Mouse (Mus musculus) neural tube, embryonic 12.5 days (tissue): ENCODE measurements around the gene Dync1h1. TPM values are rescaled to one million over a fixed set of nuclear protein-coding genes. Genes with fewer than 3 reads are reported as not detected.

ENCODE experiments used
- ATAC-seq: fragments of 200-750 bp; cut with Nextera tagmentation; 2 replicates; pipeline ENCODE4 v1.8.0; 2017; ENCODE audit warnings: low read depth, mild to moderate bottlenecking, moderate TSS enrichment, moderate library complexity; ENCODE audit not compliant: low FRiP score
- H3K27ac ChIP-seq: fragments of 300-500 bp; sonication (generic); 2 replicates; pipeline ENCODE4 v1.5.1; 2016
- H3K27me3 ChIP-seq: fragments of 300-500 bp; sonication (generic); replicated peaks from 2 replicates; pipeline ENCODE4 v1.6.1; 2016; ENCODE audit warnings: mild to moderate bottlenecking
- H3K36me3 ChIP-seq: fragments of 300-500 bp; sonication (generic); 2 replicates; pipeline ENCODE4 v1.6.1; 2016; ENCODE audit warnings: mild to moderate bottlenecking
- H3K4me1 ChIP-seq: fragments of 300-500 bp; sonication (generic); 2 replicates; pipeline ENCODE4 v1.6.1; 2016
- H3K4me2 ChIP-seq: fragments of 300-500 bp; sonication (generic); replicated peaks from 2 replicates; pipeline ENCODE4 v1.6.1; 2016; ENCODE audit warnings: mild to moderate bottlenecking
- H3K4me3 ChIP-seq: fragments of 300-500 bp; sonication (generic); 2 replicates; pipeline ENCODE4 v1.5.1; 2016
- H3K9ac ChIP-seq: fragments of 300-500 bp; sonication (generic); 2 replicates; pipeline ENCODE4 v1.6.1; 2016; ENCODE audit warnings: mild to moderate bottlenecking
- H3K9me3 ChIP-seq: fragments of 300-500 bp; sonication (generic); 2 replicates; pipeline ENCODE4 v1.6.1; 2016; ENCODE audit warnings: mild to moderate bottlenecking
- WGBS: fragments of 180-500 bp; shearing (Covaris S2); methylation state at CpG from one replicate; pipeline ENCODE4 v1.1.7; 2016; 5-methylcytosine and 5-hydroxymethylcytosine counted together
- polyA plus RNA-seq: library from polyadenylated mRNA; unstranded; fragments of >200 nt; fragmentation: Nextera tagmentation; extraction: Ambion mirVana; gene quantifications from 2 replicates; pipeline ENCODE4 v1.2.1, GENCODE M21; 2016

Dync1h1 gene
- polyA plus RNA-seq, 1 experiment from 2014 or later = 86.6 TPM

- H3K4me1 ChIP-seq = no peaks in the 10 kb centered on the region
- WGBS = 75% methylated on average over 4 of the region's 4 CpGs
- ATAC-seq = no peak
Measured at GRCm38 (mm10) chr12:110575926-110576325, 25.3 kb upstream of the Dync1h1 start.

GRCm38 (mm10) chr12:110578333-110578732 is 22.9 kb upstream of the Dync1h1 start:
- peaks cover 27% of the 10 kb centered on the region for H3K36me3 ChIP-seq
- H3K27me3 ChIP-seq = no peaks in the 10 kb centered on the region
- H3K4me2 ChIP-seq = no peak overlapping the region
- no peaks in the 10 kb centered on the region for H3K4me1 ChIP-seq
- H3K9ac ChIP-seq = no peak overlapping the region
- H3K9me3 ChIP-seq = no peaks in the 10 kb centered on the region
- no peak overlapping the region for H3K27ac ChIP-seq
- ATAC-seq = no peak
- no peak overlapping the region for H3K4me3 ChIP-seq
- 88% methylated on average over 9 of the region's 9 CpGs for WGBS

More at GRCm38 (mm10) chr12:110575926-110576325, 25.3 kb upstream of the Dync1h1 start:
- H3K4me3 ChIP-seq = no peak overlapping the region
- no peaks in the 10 kb centered on the region for H3K9me3 ChIP-seq
- H3K27me3 ChIP-seq = no peaks in the 10 kb centered on the region
- no peak overlapping the region for H3K9ac ChIP-seq
- H3K4me2 ChIP-seq = no peak overlapping the region
- no peak overlapping the region for H3K27ac ChIP-seq
- peaks cover 38% of the 10 kb centered on the region for H3K36me3 ChIP-seq

DNA sequence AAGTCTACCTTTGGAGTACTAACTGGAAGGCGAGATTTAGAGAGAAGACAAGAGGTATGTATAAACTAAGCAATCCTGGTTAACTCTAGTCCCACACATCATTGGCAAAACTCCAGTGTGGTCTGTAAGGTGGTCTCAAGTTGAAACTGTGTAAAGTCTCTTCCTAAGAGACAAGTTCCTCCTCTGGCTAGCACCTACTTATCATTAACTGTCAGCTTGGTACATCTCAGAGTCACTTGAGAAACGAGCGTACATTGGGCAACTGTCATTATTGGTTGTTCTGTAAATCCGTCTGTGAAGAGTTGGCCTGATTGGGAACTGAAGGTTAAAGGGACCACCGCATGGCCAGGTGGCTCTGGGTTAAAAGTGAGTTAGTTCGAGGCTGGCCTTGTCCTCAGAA is 12.6 kb upstream of the Dync1h1 start:
- WGBS = 81% methylated on average over 6 of the region's 6 CpGs
- no peak overlapping the region for H3K4me2 ChIP-seq
- H3K27me3 ChIP-seq = no peaks in the 10 kb centered on the region
- H3K4me1 ChIP-seq = peaks cover 14% of the 10 kb centered on the region
- no peaks in the 10 kb centered on the region for H3K36me3 ChIP-seq
- no peak overlapping the region for H3K9ac ChIP-seq
- no peak for ATAC-seq
- no peaks in the 10 kb centered on the region for H3K9me3 ChIP-seq
- no peak overlapping the region for H3K4me3 ChIP-seq
- no peak overlapping the region for H3K27ac ChIP-seq

DNA sequence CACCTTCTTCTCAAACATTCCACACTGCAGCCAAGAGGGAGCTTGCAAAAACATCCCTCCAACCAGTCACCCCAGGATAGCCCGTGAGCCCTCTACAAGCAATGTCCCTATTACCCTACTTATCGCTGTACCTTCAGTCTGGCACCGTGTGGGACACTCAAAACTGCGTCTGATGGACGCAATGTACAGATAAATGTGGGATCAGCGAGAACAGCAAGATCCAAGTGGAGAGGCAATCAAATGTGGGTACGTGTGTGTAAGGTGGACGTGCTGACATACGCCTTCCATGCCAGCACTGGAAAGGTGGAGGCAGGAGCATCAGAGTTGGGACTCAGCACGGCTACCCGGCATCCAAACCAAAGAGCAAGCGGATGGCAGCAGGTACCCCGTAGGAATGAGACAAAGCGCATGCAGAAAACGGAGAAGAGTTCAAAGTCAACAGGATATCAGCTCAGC is 10.4 kb upstream of the Dync1h1 start:
- H3K9me3 ChIP-seq = no peaks in the 10 kb centered on the region
- H3K27me3 ChIP-seq = no peaks in the 10 kb centered on the region
- peaks cover 14% of the 10 kb centered on the region for H3K4me1 ChIP-seq
- peak overlapping the region; percentile 62 for H3K27ac ChIP-seq
- no peak; the same call in 1 of the 2 replicates for ATAC-seq
- peak overlapping the region; percentile 73 for H3K9ac ChIP-seq
- no peaks in the 10 kb centered on the region for H3K36me3 ChIP-seq
- H3K4me2 ChIP-seq = peak overlapping the region; percentile 94
- 2% methylated on average over 15 of the region's 15 CpGs for whole genome bisulfite sequencing
- peak overlapping the region; percentile 81 for H3K4me3 ChIP-seq

DNA sequence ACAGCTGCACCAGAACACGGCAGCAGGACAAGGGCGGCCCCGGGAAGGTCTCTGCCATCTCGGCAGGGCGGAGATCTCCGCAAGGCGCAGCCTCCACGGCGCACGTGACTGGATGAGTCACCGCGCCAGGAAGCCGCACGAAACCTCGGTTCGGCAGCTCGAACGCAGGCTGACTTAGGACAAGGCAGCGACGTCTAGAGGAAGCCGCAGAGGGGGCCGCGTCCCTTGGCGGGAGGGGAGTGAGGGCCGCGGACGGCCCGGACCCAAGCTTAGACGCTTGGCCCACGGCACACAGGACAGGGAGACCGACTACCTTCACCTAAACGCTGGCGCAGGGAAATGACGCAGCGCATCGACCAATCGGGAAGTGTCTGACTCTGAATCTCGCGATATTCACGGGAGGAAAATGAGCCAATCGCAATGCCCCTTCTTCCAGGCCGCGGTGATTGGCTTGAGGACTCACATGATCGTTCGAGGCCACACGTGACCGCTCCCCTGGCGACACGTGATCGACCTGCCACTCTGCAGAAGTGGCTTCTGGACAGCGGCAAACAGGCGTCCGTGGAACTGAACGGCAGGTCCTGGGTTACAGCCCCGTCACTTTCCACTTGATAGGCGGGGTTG is 9.9 kb upstream of the Dync1h1 start:
- Histone ChIP-seq H3K9ac (peak overlapping the region; percentile 73), H3K4me2 (peak overlapping the region; percentile 94), H3K36me3 (no peaks in the 10 kb centered on the region), H3K27me3 (no peaks in the 10 kb centered on the region), H3K4me3 (peak overlapping the region; percentile 81), H3K27ac (peak overlapping the region; percentile 62), H3K4me1 (peaks cover 14% of the 10 kb centered on the region), H3K9me3 (no peaks in the 10 kb centered on the region)
- ATAC-seq = peak; percentile 97
- WGBS = under 1% methylated on average over 56 of the region's 56 CpGs

DNA sequence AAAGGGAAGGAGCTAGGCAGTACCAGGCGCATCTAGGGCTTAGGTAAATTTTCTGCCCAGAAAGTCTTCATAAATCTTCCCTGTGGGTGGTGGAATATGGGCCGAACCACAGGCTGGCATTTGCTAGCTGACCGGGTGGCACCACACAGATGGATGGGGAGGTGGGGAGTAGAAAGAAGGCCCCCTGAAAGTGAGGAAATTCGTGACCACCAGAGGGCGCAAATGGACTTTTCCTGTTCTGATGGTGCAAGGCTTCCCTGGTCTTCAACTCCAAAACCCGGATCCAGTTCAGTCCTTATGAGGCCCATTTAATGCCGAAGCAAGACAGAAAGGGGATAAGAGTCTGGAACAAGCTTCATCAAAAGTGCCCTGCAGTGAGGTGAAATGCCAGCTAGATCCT is 2.7 kb upstream of the Dync1h1 start:
- Histone ChIP-seq H3K9ac (no peak overlapping the region), H3K36me3 (no peaks in the 10 kb centered on the region), H3K4me3 (no peak overlapping the region), H3K27ac (no peak overlapping the region), H3K4me1 (peaks cover 19% of the 10 kb centered on the region), H3K4me2 (no peak overlapping the region), H3K9me3 (no peaks in the 10 kb centered on the region), H3K27me3 (no peaks in the 10 kb centered on the region; the same call in 1 of the 2 replicates)
- 10% methylated on average over 7 of the region's 7 CpGs for WGBS
- ATAC-seq = no peak

DNA sequence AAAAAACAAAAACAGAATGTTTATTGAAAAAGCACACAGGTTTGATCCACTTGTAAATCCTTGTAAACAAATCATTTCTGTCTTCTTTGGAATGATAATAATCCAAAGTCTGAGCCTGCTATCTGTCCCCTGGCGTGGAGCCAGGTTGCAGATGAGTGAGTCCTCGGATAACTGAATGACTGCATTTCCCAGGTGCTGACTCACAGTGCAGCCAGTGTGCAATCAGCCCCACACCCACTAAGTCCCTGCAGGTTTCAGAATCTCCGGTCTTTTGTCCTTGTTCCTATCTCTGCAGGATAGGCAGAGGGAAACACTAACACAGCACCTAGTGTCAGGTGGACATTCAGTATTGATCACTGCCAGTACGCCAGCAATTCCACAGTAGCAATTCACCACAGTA is 1.5 kb upstream of the Dync1h1 start:
- ATAC-seq = no peak
- H3K36me3 ChIP-seq = no peaks in the 10 kb centered on the region
- no peak overlapping the region for H3K4me2 ChIP-seq
- H3K4me1 ChIP-seq = peaks cover 28% of the 10 kb centered on the region
- no peaks in the 10 kb centered on the region for H3K9me3 ChIP-seq
- H3K9ac ChIP-seq = no peak overlapping the region
- WGBS = 80% methylated on average over 4 of the region's 4 CpGs
- no peaks in the 10 kb centered on the region; the same call in 1 of the 2 replicates for H3K27me3 ChIP-seq
- H3K4me3 ChIP-seq = no peak overlapping the region
- no peak overlapping the region for H3K27ac ChIP-seq

DNA sequence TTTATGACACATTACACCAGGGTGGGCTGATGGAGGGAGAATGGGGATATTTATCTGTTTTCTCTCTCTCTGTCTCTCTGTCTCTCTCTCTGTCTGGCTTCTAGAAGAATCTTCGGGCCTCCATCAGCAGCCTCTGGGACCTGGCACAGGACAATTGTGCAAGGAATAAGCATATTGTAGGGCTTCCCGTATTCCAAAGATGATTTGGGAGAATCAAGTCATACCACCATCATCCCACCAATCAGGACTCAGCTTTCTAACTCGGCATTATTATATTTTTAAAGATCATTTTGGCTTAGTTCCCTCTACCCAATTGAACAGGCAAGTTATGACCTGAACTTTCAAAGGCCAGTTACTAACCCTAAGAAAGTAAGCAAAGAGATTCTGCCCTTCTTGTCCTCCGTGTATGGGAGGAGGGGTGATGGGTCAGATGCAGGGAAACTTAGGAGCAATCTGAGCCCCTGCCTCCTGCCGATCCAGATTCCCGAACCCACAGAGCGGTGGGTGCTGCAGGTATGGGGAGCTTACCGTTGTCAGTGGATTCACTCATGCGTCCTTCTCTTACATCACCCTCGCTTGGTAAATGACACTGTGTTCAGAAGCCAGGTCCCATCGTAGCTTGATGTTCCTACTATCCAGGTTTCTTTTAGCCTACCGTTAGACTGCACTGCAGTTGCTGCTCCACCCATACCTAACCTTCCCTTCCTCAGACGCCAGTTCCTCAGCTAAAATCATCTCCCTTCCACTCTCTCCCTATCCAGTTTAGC is 844 bp upstream of the Dync1h1 start:
- H3K36me3 ChIP-seq = no peaks in the 10 kb centered on the region
- no peaks in the 10 kb centered on the region for H3K9me3 ChIP-seq
- no peak overlapping the region for H3K9ac ChIP-seq
- H3K4me1 ChIP-seq = peaks cover 29% of the 10 kb centered on the region
- ATAC-seq = peak; percentile 5; the same call in 1 of the 2 replicates
- H3K27ac ChIP-seq = no peak overlapping the region
- no peaks in the 10 kb centered on the region; the same call in 1 of the 2 replicates for H3K27me3 ChIP-seq
- H3K4me2 ChIP-seq = peak overlapping the region; percentile 88
- 0 out of 2 replicates have a peak overlapping the region, but pooled peaks have one; percentile 98 for H3K4me3 ChIP-seq
- 55% methylated on average over 13 of the region's 13 CpGs for WGBS

GRCm38 (mm10) chr12:110606161-110606560 is 4.9 kb downstream of the Dync1h1 start:
- H3K4me3 ChIP-seq = no peak overlapping the region
- H3K4me1 ChIP-seq = peaks cover 24% of the 10 kb centered on the region
- no peaks in the 10 kb centered on the region for H3K9me3 ChIP-seq
- H3K36me3 ChIP-seq = peaks cover 4% of the 10 kb centered on the region
- WGBS = 88% methylated on average over 3 of the region's 3 CpGs
- H3K9ac ChIP-seq = no peak overlapping the region
- H3K27ac ChIP-seq = no peak overlapping the region
- H3K4me2 ChIP-seq = no peak overlapping the region
- no peak for ATAC-seq
- no peaks in the 10 kb centered on the region for H3K27me3 ChIP-seq

- Histone ChIP-seq H3K9me3 (no peaks in the 10 kb centered on the region), H3K4me2 (no peak overlapping the region), H3K27ac (no peak overlapping the region), H3K9ac (no peak overlapping the region), H3K27me3 (no peaks in the 10 kb centered on the region), H3K4me1 (peaks cover 24% of the 10 kb centered on the region), H3K36me3 (peaks cover 5% of the 10 kb centered on the region), H3K4me3 (no peak overlapping the region)
- ATAC-seq = no peak
- WGBS = 90% methylated on average over 2 of the region's 2 CpGs
Measured at GRCm38 (mm10) chr12:110606676-110607075, 5.4 kb downstream of the Dync1h1 start.

- no peak overlapping the region for H3K9ac ChIP-seq
- no peak for ATAC-seq
- no peaks in the 10 kb centered on the region for H3K27me3 ChIP-seq
- peaks cover 9% of the 10 kb centered on the region for H3K4me1 ChIP-seq
- H3K27ac ChIP-seq = no peak overlapping the region
- no peaks in the 10 kb centered on the region for H3K9me3 ChIP-seq
- H3K4me2 ChIP-seq = no peak overlapping the region
- no peak overlapping the region for H3K4me3 ChIP-seq
- H3K36me3 ChIP-seq = peaks cover 25% of the 10 kb centered on the region
- 79% methylated on average over 11 of the region's 11 CpGs for WGBS
Measured at GRCm38 (mm10) chr12:110608460-110609152, 7.4 kb downstream of the Dync1h1 start.

- no peak overlapping the region for H3K9ac ChIP-seq
- no peaks in the 10 kb centered on the region for H3K9me3 ChIP-seq
- no peak for ATAC-seq
- H3K4me1 ChIP-seq = peaks cover 4% of the 10 kb centered on the region; the same call in 1 of the 2 replicates
- 89% methylated on average over 9 of the region's 9 CpGs for WGBS
- no peaks in the 10 kb centered on the region for H3K27me3 ChIP-seq
- no peak overlapping the region for H3K4me2 ChIP-seq
- H3K27ac ChIP-seq = no peak overlapping the region
- H3K36me3 ChIP-seq = peaks cover 30% of the 10 kb centered on the region
- no peak overlapping the region for H3K4me3 ChIP-seq
Measured at GRCm38 (mm10) chr12:110609153-110609497, 7.9 kb downstream of the Dync1h1 start.
